Mouse (Mus musculus): Measurements from ENCODE around the gene Ep300.

The Ep300 gene

DNA sequence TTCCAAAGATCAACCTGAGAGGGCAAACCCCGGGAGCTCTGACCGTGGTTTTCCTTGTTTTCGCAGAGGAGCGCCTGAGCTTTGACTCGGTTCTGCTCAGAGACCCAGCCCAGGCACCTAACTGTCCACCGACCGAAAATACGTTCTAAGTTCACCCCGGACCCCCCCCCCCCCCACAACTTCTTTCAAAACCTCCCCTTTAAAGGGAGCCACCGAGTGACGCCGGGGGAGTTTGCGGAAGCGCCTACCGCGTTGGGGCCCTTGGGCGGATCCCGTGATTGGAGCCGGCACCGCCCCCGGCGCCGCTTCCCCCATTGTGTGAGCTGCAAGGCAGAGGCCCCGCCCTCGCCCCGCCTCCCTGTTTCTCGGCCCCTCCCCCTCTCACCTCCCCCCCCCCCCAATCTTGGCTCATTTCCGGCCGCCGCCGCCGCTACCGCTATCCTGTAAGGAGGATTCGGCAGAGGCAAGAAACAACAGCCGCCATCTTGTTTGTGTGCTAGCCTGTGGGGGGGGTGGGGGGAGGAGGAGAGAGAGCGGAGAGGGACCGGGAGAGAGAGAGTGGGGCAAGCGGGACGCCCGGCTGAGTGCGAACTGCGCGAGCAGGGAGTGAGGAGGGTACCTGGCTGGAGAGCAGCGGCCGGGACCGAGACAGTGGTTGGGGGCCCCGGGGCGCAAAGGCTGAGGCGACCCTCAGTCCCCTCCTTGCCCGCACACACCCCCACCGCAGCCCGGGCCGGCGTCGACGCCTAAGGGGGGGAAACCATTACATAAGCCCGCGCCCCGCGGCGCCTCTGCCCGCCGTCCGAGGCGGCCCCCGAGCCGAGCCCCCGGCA, at the start of gene Ep300:
Gene Ep300, plus strand, starts transcription at position 439 of the 833 bp plus-strand sequence.
- DNase-seq (ENCODE audit: low read depth, low spot score) = peak; percentile 99
- Histone ChIP-seq H3K27me3 (ENCODE audit: control insufficient read depth, insufficient read depth, low read length, poor library complexity, severe bottlenecking) (no peaks in the 10 kb centered on the region), H3K36me3 (ENCODE audit: control insufficient read depth, insufficient read depth, low read length, poor library complexity, severe bottlenecking) (0 out of 2 replicates have a peak, but pooled peaks cover 1% of the 10 kb centered on the region)

DNA sequence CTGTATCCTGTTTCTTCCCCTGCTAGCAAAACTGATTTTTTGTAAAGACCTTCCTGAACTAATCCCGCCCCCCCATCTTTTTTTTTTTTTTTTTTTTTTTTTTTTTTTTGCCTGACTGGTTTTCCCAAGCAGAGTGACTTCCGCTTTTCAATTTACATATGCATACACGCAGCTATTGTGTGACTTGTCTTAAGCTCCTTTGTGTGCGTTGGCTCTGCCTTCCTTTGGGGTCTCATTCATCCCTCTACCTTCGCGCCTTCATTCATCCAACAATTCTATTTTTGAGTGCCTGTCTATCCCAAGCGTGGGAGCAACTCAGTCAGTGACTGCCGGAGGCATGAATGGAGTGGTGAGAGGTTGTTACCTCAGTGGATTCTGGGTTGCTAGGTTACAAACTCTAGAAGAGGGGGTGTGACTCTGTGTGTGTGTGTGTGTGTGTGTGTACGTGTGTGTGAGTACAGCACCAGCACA, 49.2 kb upstream of the Ep300 start:
- no peaks in the 10 kb centered on the region for H3K27me3 ChIP-seq (ENCODE audit: control insufficient read depth, insufficient read depth, low read length, poor library complexity, severe bottlenecking)
- no peaks in the 10 kb centered on the region for H3K36me3 ChIP-seq (ENCODE audit: control insufficient read depth, insufficient read depth, low read length, poor library complexity, severe bottlenecking)
- peak; percentile 60 for DNase-seq (ENCODE audit: low read depth, low spot score)

DNA sequence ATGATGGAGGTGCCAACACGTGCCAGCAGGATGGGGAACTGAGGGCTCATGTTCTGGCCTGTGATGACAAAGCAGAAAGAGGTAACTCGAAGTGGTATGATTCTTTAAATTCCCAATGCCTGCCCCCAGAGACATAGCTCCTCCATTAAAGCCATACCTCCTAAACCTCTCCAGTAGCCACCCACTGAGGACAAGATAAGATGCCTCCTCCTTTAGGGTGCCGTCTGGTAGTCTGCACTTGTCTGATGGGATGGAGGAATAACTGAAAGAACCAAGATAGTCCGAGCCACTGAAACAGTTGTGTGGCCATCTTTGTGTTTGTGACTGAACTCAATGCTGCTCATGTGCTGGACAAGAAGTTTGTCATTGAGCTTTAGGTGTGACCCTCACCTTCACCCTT, 47.0 kb upstream of the Ep300 start:
- DNase-seq (ENCODE audit: low read depth, low spot score) = no peak
- no peaks in the 10 kb centered on the region for H3K27me3 ChIP-seq (ENCODE audit: control insufficient read depth, insufficient read depth, low read length, poor library complexity, severe bottlenecking)
- H3K36me3 ChIP-seq (ENCODE audit: control insufficient read depth, insufficient read depth, low read length, poor library complexity, severe bottlenecking) = no peaks in the 10 kb centered on the region

DNA sequence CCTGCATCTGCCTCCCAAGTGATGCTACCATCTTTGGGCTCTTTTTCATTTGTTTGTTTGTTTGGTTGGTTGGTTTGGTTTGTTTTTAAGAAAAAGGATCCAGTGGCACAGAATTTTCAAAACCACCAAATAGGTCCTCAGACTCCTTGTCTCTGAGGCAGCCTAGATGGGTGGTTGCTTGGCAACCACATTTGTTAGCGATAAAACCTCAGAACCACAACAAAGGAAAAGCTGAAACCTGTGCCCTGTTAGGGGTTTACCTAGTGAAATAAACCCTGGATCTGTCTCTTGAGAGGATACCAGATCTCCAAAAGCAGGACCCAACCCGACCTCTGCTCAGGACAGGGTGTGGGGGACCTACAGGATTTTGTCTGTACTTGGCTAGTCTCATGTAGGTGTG, 45.6 kb upstream of the Ep300 start:
- peak; percentile 26 for DNase-seq (ENCODE audit: low read depth, low spot score)
- Histone ChIP-seq H3K27me3 (ENCODE audit: control insufficient read depth, insufficient read depth, low read length, poor library complexity, severe bottlenecking) (no peaks in the 10 kb centered on the region), H3K36me3 (ENCODE audit: control insufficient read depth, insufficient read depth, low read length, poor library complexity, severe bottlenecking) (no peaks in the 10 kb centered on the region)

DNA sequence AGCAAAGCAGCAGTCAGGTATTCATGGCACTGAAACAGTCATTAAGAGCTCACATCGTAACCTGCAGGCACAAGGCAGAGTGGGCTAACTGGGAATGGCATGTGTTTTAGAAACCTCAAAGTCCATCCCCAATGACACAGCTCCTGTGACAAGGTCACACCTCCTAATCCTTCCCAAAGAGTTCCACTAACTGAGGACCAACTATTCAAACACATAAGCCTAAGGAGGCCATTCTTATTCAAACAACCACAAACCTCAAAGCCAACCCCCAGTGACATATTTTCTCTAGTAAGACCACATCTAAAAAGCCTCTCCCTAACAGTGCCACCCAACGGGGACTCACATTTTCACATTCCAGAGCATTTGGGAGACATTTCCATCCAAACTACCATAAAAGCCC, 40.2 kb upstream of the Ep300 start:
- Histone ChIP-seq H3K27me3 (ENCODE audit: control insufficient read depth, insufficient read depth, low read length, poor library complexity, severe bottlenecking) (no peaks in the 10 kb centered on the region), H3K36me3 (ENCODE audit: control insufficient read depth, insufficient read depth, low read length, poor library complexity, severe bottlenecking) (no peaks in the 10 kb centered on the region)
- DNase-seq (ENCODE audit: low read depth, low spot score) = no peak

DNA sequence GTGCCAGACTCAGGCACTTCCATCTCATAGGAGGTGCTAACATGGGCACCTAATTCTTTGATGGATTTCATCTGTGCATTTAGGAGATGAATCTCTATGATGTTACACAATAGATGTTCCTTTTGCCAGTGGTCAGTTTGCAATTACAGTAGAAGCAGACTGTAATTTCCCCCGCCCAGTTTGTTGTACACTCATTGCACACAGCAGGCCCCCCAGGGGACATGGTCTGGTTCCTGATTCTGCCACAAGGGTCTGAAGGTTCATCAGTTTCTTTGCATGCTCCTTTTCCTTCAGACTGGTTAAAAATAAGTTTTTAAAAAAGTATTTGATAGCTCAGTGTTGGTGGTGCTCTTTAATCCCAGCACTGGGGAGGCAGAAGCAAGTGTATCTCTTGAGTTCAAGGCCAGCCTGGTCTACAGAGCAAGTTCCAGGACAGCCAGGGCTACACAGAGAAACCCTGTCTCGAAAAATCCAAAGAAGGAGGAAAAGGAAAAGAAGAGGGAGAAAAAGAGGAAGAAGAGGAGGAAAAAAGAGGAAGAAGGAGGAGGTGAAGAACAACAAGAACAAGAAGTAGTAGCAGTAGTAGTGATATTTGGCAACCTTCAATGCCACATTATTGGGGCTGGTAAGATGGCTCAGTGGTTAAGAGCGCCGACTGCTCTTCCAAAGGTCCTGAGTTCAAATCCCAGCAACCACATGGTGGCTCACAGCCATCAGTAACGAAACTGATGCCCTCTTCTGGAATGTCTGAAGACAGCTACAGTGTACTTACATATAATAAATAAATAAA, 39.6 kb upstream of the Ep300 start:
- Histone ChIP-seq H3K36me3 (ENCODE audit: control insufficient read depth, insufficient read depth, low read length, poor library complexity, severe bottlenecking) (no peaks in the 10 kb centered on the region), H3K27me3 (ENCODE audit: control insufficient read depth, insufficient read depth, low read length, poor library complexity, severe bottlenecking) (no peaks in the 10 kb centered on the region)
- DNase-seq (ENCODE audit: low read depth, low spot score) = peak; percentile 56

DNA sequence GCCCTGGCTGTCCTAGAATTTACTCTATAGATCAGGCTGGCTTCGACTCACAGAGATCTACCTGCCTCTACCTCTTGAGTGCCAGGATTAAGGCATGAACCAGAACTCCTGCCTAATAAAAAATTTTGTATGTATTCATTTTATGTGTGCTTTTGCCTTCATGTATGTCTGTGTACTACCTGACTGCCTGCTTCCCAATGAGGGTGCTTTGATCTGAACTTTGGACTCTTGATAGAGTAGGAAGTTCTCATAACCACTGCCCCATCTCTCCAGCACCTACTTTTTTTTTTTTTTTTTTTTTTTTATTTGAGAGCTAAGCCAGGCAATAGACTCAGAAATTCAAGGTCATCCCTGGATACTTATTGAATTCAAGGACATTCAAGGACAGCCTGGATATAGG, 31.7 kb upstream of the Ep300 start:
- Histone ChIP-seq H3K27me3 (ENCODE audit: control insufficient read depth, insufficient read depth, low read length, poor library complexity, severe bottlenecking) (no peaks in the 10 kb centered on the region), H3K36me3 (ENCODE audit: control insufficient read depth, insufficient read depth, low read length, poor library complexity, severe bottlenecking) (no peaks in the 10 kb centered on the region)
- DNase-seq (ENCODE audit: low read depth, low spot score) = no peak

DNA sequence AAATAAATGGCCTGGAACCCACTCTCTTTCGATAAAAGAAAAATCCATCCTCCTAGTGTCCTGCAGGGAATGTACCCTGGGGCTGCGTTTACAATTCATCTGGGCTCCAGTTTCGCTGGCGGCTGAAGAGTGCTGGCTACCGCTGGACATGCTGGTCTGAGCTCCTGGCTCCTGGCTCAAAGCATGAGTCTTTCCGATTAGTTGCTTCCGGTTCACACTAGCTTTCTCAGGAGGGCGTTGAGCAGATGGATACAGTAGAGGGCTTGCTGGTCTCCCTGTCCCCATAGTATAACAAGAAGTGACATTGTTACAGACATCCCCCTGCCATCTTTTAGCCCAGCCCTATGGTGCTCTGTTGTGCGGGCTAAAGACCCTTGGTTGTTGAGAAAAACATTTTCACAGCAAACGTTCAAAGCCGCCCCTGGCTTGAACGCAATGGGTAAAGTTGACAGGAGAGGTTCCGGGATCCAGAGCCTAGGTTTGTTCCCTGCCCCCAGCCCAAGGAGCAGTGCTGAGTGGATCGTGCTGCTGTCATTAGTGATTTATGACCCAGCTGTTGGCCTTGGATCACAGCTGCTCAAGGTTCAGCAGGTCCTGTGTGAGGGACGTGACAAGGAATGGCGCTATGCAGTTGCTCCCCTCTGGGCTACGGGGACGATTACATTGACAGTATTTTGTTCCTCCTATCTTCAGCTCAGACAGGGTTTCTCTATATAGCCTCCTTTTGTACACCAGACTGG, 30.4 kb upstream of the Ep300 start:
- no peak for DNase-seq (ENCODE audit: low read depth, low spot score)
- H3K36me3 ChIP-seq (ENCODE audit: control insufficient read depth, insufficient read depth, low read length, poor library complexity, severe bottlenecking) = no peaks in the 10 kb centered on the region
- no peaks in the 10 kb centered on the region for H3K27me3 ChIP-seq (ENCODE audit: control insufficient read depth, insufficient read depth, low read length, poor library complexity, severe bottlenecking)

DNA sequence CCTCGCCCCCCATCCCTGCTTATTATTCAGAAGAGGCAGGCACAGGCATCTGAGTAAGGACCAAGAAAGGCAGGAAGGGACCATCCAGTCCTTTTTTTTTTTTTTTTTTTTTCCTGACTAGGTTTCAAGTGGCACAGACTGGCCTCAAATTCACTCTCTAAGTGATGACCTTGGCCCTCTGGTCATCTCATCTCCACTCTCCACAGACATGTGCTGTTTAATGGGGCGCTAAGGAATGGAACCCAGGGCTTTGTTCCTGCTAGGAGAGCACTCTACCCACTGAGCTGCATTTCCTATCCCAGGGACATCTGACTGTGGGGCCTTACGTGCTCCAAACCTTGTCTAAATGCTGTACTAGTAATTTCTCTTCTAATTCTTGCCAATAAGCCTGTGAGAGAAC, 29.2 kb upstream of the Ep300 start:
- Histone ChIP-seq H3K27me3 (ENCODE audit: control insufficient read depth, insufficient read depth, low read length, poor library complexity, severe bottlenecking) (no peaks in the 10 kb centered on the region), H3K36me3 (ENCODE audit: control insufficient read depth, insufficient read depth, low read length, poor library complexity, severe bottlenecking) (no peaks in the 10 kb centered on the region)
- no peak for DNase-seq (ENCODE audit: low read depth, low spot score)

DNA sequence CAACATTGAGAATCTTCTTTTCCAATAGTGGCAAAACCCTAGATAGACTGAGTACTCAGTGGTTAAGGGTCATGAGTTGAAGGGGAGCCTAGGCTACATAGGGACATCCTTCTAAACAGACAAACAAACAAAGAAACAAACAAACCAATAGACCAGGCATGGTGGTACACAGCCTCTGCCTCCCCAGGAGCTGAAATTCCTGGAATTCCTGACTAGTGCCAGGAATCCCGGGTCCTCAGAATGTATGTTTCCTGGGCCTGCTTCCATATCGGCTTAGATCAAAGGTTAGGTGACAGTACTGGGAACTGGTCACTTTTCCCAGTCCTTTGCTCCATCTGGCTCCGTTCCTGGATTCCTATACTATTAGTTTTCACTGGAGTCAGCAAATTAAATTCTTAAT, 23.6 kb upstream of the Ep300 start:
- H3K36me3 ChIP-seq (ENCODE audit: control insufficient read depth, insufficient read depth, low read length, poor library complexity, severe bottlenecking) = no peaks in the 10 kb centered on the region
- no peaks in the 10 kb centered on the region for H3K27me3 ChIP-seq (ENCODE audit: control insufficient read depth, insufficient read depth, low read length, poor library complexity, severe bottlenecking)
- no peak for DNase-seq (ENCODE audit: low read depth, low spot score)

DNA sequence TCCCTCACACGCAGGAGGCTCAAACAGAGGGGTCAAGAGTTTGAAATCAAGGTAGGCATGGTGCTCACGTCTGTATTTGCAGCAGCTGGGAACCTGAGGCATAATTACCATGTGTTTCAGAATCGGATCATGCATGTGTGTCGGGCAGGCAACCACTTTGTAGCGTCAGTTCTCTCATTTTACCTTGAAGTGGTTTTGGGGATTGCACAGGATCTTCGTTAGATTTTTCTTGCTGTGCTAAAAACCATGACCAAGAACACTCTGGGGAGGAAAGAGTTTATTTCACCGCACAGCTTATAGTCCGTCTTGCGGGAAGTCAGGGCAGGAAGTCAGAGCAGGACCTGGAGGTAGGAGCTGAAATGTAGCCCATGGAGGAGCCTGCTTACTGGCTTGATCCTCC, 23.2 kb upstream of the Ep300 start:
- H3K36me3 ChIP-seq (ENCODE audit: control insufficient read depth, insufficient read depth, low read length, poor library complexity, severe bottlenecking) = no peaks in the 10 kb centered on the region
- DNase-seq (ENCODE audit: low read depth, low spot score) = peak; percentile 25
- no peaks in the 10 kb centered on the region for H3K27me3 ChIP-seq (ENCODE audit: control insufficient read depth, insufficient read depth, low read length, poor library complexity, severe bottlenecking)

DNA sequence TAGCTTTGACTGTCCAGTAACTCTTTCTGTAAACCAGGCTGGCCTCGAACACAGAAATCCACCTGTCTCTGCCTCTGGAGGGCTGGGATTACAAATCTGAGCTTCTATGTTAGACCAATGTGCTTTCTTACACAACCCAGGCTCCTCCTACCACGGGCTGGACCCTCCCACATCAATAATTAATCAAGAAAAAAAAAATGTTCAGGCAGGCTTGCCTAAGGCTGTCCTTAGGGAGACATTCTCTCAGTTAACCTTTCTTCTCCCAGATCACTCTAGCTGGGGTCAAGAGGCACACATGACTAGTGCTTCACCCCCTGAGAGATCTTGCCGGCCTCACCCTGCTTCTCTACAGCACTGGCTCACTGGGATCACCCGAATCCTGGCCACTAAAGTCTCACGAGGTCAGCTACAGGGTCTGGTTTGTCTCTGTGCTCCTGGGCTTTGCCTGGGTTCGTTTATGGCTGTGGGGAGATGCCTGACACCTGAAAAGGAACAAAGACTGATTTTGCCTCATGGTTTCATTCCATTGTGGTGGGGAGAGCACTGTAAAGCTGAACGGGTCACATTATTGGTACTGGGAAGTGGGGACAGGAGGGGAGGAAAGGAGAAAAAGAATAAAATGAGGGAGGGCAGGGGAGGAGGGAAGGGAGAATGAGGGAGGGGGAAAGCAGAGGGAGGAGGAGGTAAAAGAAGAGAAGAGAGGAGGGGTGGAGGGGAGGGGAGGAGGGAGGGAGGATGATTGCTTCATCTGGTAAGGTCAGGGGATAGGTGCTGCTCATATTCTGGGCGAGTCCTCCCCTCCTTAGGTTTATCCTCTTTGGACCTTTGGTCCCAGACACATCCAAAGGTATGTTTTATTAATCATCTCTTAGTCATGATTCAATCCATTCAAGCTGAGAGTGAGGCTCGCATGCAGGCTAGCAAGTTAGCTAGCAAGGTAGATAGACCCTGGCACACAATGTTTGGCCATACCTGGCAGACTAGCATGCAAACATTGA, 22.4 kb upstream of the Ep300 start:
- no peak for DNase-seq (ENCODE audit: low read depth, low spot score)
- Histone ChIP-seq H3K36me3 (ENCODE audit: control insufficient read depth, insufficient read depth, low read length, poor library complexity, severe bottlenecking) (no peaks in the 10 kb centered on the region), H3K27me3 (ENCODE audit: control insufficient read depth, insufficient read depth, low read length, poor library complexity, severe bottlenecking) (no peaks in the 10 kb centered on the region)

DNA sequence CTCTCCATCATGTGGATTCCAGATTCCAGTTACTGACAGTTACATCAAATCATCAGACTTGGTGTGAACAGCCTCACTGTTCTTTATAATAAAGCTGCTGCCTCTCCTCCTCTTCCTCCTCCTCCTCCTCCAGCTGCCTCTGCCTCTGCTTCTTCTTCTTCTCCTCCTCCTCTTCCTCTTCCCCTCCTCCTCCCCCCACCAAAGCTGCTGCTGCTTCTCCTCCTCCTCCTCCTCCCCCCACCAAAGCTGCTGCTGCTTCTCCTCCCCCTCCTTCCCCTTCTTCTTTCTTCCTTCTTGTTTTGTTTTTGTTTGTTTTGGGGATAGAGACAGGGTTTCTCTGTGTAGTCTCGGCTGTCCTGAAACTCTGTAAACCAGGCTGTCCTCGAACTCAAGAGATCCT, 17.1 kb upstream of the Ep300 start:
- Histone ChIP-seq H3K36me3 (ENCODE audit: control insufficient read depth, insufficient read depth, low read length, poor library complexity, severe bottlenecking) (no peaks in the 10 kb centered on the region), H3K27me3 (ENCODE audit: control insufficient read depth, insufficient read depth, low read length, poor library complexity, severe bottlenecking) (no peaks in the 10 kb centered on the region)
- DNase-seq (ENCODE audit: low read depth, low spot score) = peak; percentile 25

DNA sequence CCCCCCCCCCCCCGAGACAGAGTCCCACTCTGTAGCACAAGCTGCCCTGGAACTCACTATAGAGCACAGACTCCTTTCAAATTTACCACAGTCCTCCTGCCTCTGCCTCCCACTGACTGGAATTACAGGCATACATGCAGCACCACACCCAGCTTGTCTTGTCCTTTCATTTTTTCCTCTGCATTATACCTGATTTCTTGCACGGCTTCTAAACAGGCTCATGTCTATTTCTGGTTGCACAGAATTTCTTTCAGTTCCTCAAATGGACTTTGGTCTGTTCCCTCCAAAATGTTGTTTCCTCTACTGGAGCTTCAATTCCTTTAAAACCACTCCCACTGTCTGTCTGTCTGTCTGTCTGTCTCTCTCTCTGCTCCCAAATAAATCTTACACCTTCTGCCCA, 16.6 kb upstream of the Ep300 start:
- H3K27me3 ChIP-seq (ENCODE audit: control insufficient read depth, insufficient read depth, low read length, poor library complexity, severe bottlenecking) = no peaks in the 10 kb centered on the region
- DNase-seq (ENCODE audit: low read depth, low spot score) = peak; percentile 62
- no peaks in the 10 kb centered on the region for H3K36me3 ChIP-seq (ENCODE audit: control insufficient read depth, insufficient read depth, low read length, poor library complexity, severe bottlenecking)
